Mouse (Mus musculus): ENCODE measurements around the gene Maff.

DNA sequence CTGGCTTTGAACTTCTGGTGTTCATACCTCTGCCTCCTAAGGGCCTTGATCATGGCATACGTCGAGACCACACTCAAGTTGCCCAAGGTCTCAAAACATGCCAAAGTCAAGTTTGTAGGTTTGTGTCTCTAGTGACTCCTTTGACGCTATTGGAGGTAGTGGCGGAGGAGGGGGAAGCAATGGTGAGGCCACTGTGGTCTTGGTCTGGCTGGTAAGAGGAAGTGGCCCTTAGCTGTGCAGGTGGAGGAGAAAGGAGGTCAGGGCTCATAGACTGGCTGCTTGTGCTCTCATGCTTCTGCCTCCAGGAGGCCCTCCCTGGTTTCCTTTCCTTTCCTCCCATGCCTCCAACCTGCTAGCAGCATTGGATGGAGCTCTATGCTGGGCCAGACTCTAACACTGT is 4.4 kb downstream of the Maff start:
- TF ChIP-seq CTCF (IDR thresholded peaks at IDR 0.05; ENCODE audit: extremely low read depth, insufficient read length, insufficient replicate concordance, low read depth, low read length) (no peak), POLR2A (IDR thresholded peaks at IDR 0.05; ENCODE audit: low read depth, low read length) (no peak)

Data from small intestine, adult 2 months (tissue).